Mouse (Mus musculus) midbrain, embryonic 14.5 days (tissue): Measurements from ENCODE around the gene Fat1. TPM values are rescaled to one million over a fixed set of nuclear protein-coding genes. Genes with fewer than 3 reads are reported as not detected.
"Not testable (repeated sequence)": the region's sequence is repeated elsewhere in the genome, so short reads cannot be mapped to it uniquely, and the experiment has no call there.

Experiments
- ATAC-seq: fragments of 200-750 bp; cut with Nextera tagmentation; 2 replicates; pipeline ENCODE4 v1.8.0; 2017; ENCODE audit warnings: moderate number of reproducible peaks, moderate library complexity; ENCODE audit not compliant: low FRiP score, low TSS enrichment
- DNase-seq: peaks from one replicate; pipeline ENCODE4 v3.0.0-alpha.2; 2015
- H3K27ac ChIP-seq: fragments of 300-500 bp; sonication (generic); replicated peaks from 2 replicates; pipeline ENCODE4 v1.5.1; 2014; ENCODE audit warnings: mild to moderate bottlenecking, low read depth, low read length, moderate library complexity
- H3K27me3 ChIP-seq: fragments of 300-500 bp; sonication (generic); 2 replicates; pipeline ENCODE4 v1.6.1; 2014; ENCODE audit warnings: low read length, control low read depth, mixed read lengths; ENCODE audit not compliant: control insufficient read depth, insufficient read depth
- H3K36me3 ChIP-seq: fragments of 300-500 bp; sonication (generic); 2 replicates; pipeline ENCODE4 v1.6.1; 2014; ENCODE audit warnings: low read length, control low read depth; ENCODE audit not compliant: control insufficient read depth, insufficient read depth
- H3K4me1 ChIP-seq: fragments of 300-500 bp; sonication (generic); 2 replicates; pipeline ENCODE4 v1.6.1; 2014; ENCODE audit warnings: mild to moderate bottlenecking, antibody characterized with exemption, low read length, control low read depth; ENCODE audit not compliant: control insufficient read depth, insufficient read depth
- H3K4me2 ChIP-seq: fragments of 300-500 bp; sonication (generic); 2 replicates; pipeline ENCODE4 v1.6.1; 2014; ENCODE audit warnings: mild to moderate bottlenecking, low read length, moderate library complexity
- H3K4me3 ChIP-seq: fragments of 300-500 bp; sonication (generic); replicated peaks from 2 replicates; pipeline ENCODE4 v1.5.1; 2014; ENCODE audit warnings: low read depth, low read length
- H3K9ac ChIP-seq: fragments of 300-500 bp; sonication (generic); replicated peaks from 2 replicates; pipeline ENCODE4 v1.6.1; 2014; ENCODE audit warnings: mild to moderate bottlenecking, low read length, moderate library complexity
- H3K9me3 ChIP-seq: fragments of 300-500 bp; sonication (generic); 2 replicates; pipeline ENCODE4 v1.6.1; 2016; ENCODE audit warnings: low read length, control low read depth, mixed read lengths; ENCODE audit not compliant: control insufficient read depth
- WGBS: fragments of 180-500 bp; shearing (Covaris S2); extraction: QIAGEN DNeasy Blood & Tissue Kit; methylation state at CpG from one replicate; pipeline ENCODE4 v1.1.7; 2014; 5-methylcytosine and 5-hydroxymethylcytosine counted together
- polyA plus RNA-seq: library from polyadenylated mRNA; unstranded; fragments of >200 nt; fragmentation: Nextera tagmentation; extraction: Ambion mirVana; gene quantifications from 2 replicates; pipeline ENCODE4 v1.2.1, GENCODE M21; 2014

Fat1 gene
- polyA plus RNA-seq, 1 experiment from 2014 or later, result 22.8 TPM

- no peaks in the 10 kb centered on the region for H3K9me3 ChIP-seq
- no peaks in the 10 kb centered on the region for H3K36me3 ChIP-seq
- H3K27me3 ChIP-seq, result no peaks in the 10 kb centered on the region
- DNase-seq (no peak), ATAC-seq (no peak)
- H3K27ac ChIP-seq, result no peak overlapping the region
- WGBS, result 96% methylated on average over 2 of the region's 2 CpGs
- no peak overlapping the region for H3K4me2 ChIP-seq
- H3K9ac ChIP-seq, result no peak overlapping the region
- H3K4me1 ChIP-seq, result no peaks in the 10 kb centered on the region
- no peak overlapping the region for H3K4me3 ChIP-seq
These were observed 124.8 kb downstream of the Fat1 start for GRCm38 (mm10) chr8:45060083-45060482.

GRCm38 (mm10) chr8:45062311-45062710 lies 127.1 kb downstream of the Fat1 start:
- no peaks in the 10 kb centered on the region for H3K36me3 ChIP-seq
- H3K4me2 ChIP-seq, result no peak overlapping the region
- ATAC-seq, result no peak
- H3K9me3 ChIP-seq, result no peaks in the 10 kb centered on the region
- H3K4me1 ChIP-seq, result no peaks in the 10 kb centered on the region
- no peak overlapping the region for H3K9ac ChIP-seq
- no peak overlapping the region for H3K27ac ChIP-seq
- no peaks in the 10 kb centered on the region for H3K27me3 ChIP-seq
- DNase-seq, result no peak
- H3K4me3 ChIP-seq, result no peak overlapping the region
- WGBS, result 95% methylated on average over 11 of the region's 11 CpGs

GRCm38 (mm10) chr8:45062982-45063924 lies 128.0 kb downstream of the Fat1 start:
- H3K27ac ChIP-seq, result no peak overlapping the region
- H3K4me2 ChIP-seq, result no peak overlapping the region
- no peak overlapping the region for H3K9ac ChIP-seq
- no peaks in the 10 kb centered on the region for H3K9me3 ChIP-seq
- no peak for DNase-seq
- H3K36me3 ChIP-seq, result no peaks in the 10 kb centered on the region
- H3K4me3 ChIP-seq, result no peak overlapping the region
- no peaks in the 10 kb centered on the region for H3K4me1 ChIP-seq
- 81% methylated on average over 25 of the region's 25 CpGs for WGBS
- H3K27me3 ChIP-seq, result no peaks in the 10 kb centered on the region
- no peak for ATAC-seq

GRCm38 (mm10) chr8:45064197-45064869 lies 129.1 kb downstream of the Fat1 start:
- DNase-seq, result peak; percentile 20
- Histone ChIP-seq H3K27me3 (no peaks in the 10 kb centered on the region), H3K4me3 (no peak overlapping the region), H3K4me2 (no peak overlapping the region), H3K36me3 (no peaks in the 10 kb centered on the region), H3K9ac (no peak overlapping the region), H3K4me1 (no peaks in the 10 kb centered on the region), H3K9me3 (no peaks in the 10 kb centered on the region), H3K27ac (no peak overlapping the region)
- no peak; the same call in 1 of the 2 replicates for ATAC-seq
- 16% methylated on average over 8 of the region's 8 CpGs for WGBS

GRCm38 (mm10) chr8:45065391-45065790 lies 130.1 kb downstream of the Fat1 start:
- H3K27ac ChIP-seq, result not testable (repeated sequence)

GRCm38 (mm10) chr8:45068759-45069386 lies 133.6 kb downstream of the Fat1 start, which contains the start of gene Mtnr1a:
Gene Mtnr1a, plus strand, starts transcription at chr8:45069137.
- H3K4me1 ChIP-seq, result no peaks in the 10 kb centered on the region
- peak within 1 kb of the TSS; percentile 38 for H3K4me3 ChIP-seq
- WGBS, result 5% methylated on average over 29 of the region's 29 CpGs
- no peak within 1 kb of the TSS for H3K27ac ChIP-seq
- peak within 1 kb of the TSS; percentile 76 for H3K4me2 ChIP-seq
- DNase-seq (peak; percentile 94), ATAC-seq (peak; percentile 85)
- H3K36me3 ChIP-seq, result no peaks in the 10 kb centered on the region
- no peaks in the 10 kb centered on the region for H3K9me3 ChIP-seq
- no peaks in the 10 kb centered on the region for H3K27me3 ChIP-seq
- H3K9ac ChIP-seq, result no peak within 1 kb of the TSS; the same call in 1 of the 2 replicates

More at GRCm38 (mm10) chr8:45065391-45065790, 130.1 kb downstream of the Fat1 start:
- not testable (repeated sequence) for DNase-seq, H3K4me2 ChIP-seq, H3K4me1 ChIP-seq, H3K4me3 ChIP-seq, H3K27me3 ChIP-seq, ATAC-seq, H3K9ac ChIP-seq, H3K9me3 ChIP-seq, H3K36me3 ChIP-seq
- WGBS, result 100% methylated on average over 1 of the region's 1 CpGs

GRCm38 (mm10) chr8:45070949-45071348 lies 135.7 kb downstream of the Fat1 start:
- H3K4me2 ChIP-seq, result no peak overlapping the region
- ATAC-seq, result no peak
- no peak overlapping the region for H3K27ac ChIP-seq
- no peaks in the 10 kb centered on the region for H3K9me3 ChIP-seq
- H3K36me3 ChIP-seq, result no peaks in the 10 kb centered on the region
- H3K9ac ChIP-seq, result no peak overlapping the region
- no peaks in the 10 kb centered on the region for H3K27me3 ChIP-seq
- DNase-seq, result no peak
- WGBS, result 93% methylated on average over 8 of the region's 8 CpGs
- no peak overlapping the region for H3K4me3 ChIP-seq
- no peaks in the 10 kb centered on the region for H3K4me1 ChIP-seq

GRCm38 (mm10) chr8:45080850-45081249 lies 145.6 kb downstream of the Fat1 start:
- DNase-seq (no peak), ATAC-seq (no peak)
- 94% methylated on average over 3 of the region's 3 CpGs for WGBS
- Histone ChIP-seq H3K36me3 (no peaks in the 10 kb centered on the region), H3K9me3 (no peaks in the 10 kb centered on the region), H3K27me3 (no peaks in the 10 kb centered on the region), H3K27ac (no peak overlapping the region), H3K9ac (no peak overlapping the region), H3K4me3 (no peak overlapping the region), H3K4me2 (no peak overlapping the region), H3K4me1 (no peaks in the 10 kb centered on the region)
